In genomic region chr9:41600778-41601177, GRCm38 (mm10) we compare ENCODE assay signal across 11 mouse cellular contexts.
A peak's percentile ranks its signal among the peaks of the same experiment; 100 is the strongest.
DNase-seq lines count a peak whose midpoint lies in the region; ATAC-seq and TF ChIP-seq lines count a peak whose summit lies in the region.
"Had no signal": no experiment of that assay in that cellular context is flagged by ENCODE, and none has a peak within 500 bp of the region (broad histone marks: within the 10 kb centered on the region; RNA-seq: fewer than 3 reads in every experiment).

No protein-coding gene starts in this region.

- no peaks in the 10 kb centered on the region for H3K9me3 ChIP-seq in embryonic facial prominence, embryonic 15.5 days (replicated peaks)
- H3K9me3 ChIP-seq in hindbrain, embryonic 14.5 days (ENCODE audit: control insufficient read depth, low read length): no peaks in the 10 kb centered on the region
- no peaks in the 10 kb centered on the region for H3K9me3 ChIP-seq in neural tube, embryonic 14.5 days (ENCODE audit: control insufficient read depth, low read length)
- H3K9me3 ChIP-seq in liver, embryonic 12.5 days (replicated peaks): no peaks in the 10 kb centered on the region

- no peak for ATAC-seq in embryonic facial prominence, embryonic 15.5 days (ENCODE audit: insufficient number of reproducible peaks, low FRiP score, low TSS enrichment, low read depth)
- peak; percentile 56 for ATAC-seq in hindbrain, embryonic 14.5 days (ENCODE audit: low FRiP score)
- ATAC-seq in neural tube, embryonic 14.5 days (ENCODE audit: low read depth): peak; percentile 65; the same call in 1 of the 2 replicates
- no peak for ATAC-seq in liver, embryonic 12.5 days
- ATAC-seq in activated CD4-positive, CD25-positive, alpha-beta regulatory T cell, adult 4 months: no peak

- peak in 1 of 2 experiments; percentile 41 for DNase-seq in layer of hippocampus, adult 2 months (ENCODE audit: low spot score in 2 of 2)
- DNase-seq in layer of hippocampus, adult 11-12 months (ENCODE audit: low spot score): no peak
- DNase-seq in hindbrain, embryonic 14.5 days (ENCODE audit: low spot score): peak; percentile 29
- no peak for DNase-seq in kidney, adult 18-20 months
- DNase-seq: kidney, adult 11 months had no signal

- peak overlapping the region; percentile 67; the same call in 1 of the 2 replicates for H3K27ac ChIP-seq in layer of hippocampus, adult 2 months
- 0 out of 2 replicates have a peak overlapping the region, but pooled peaks have one; percentile 2 for H3K27ac ChIP-seq in embryonic facial prominence, embryonic 15.5 days (replicated peaks)
- peak overlapping the region; percentile 39 for H3K27ac ChIP-seq in hindbrain, embryonic 14.5 days
- H3K27ac ChIP-seq in neural tube, embryonic 14.5 days (ENCODE audit: low read depth, low read length): no peak overlapping the region
- H3K27ac ChIP-seq in liver, embryonic 12.5 days: no peak overlapping the region
- H3K27ac ChIP-seq: macrophage had no signal

- H3K27me3 ChIP-seq in embryonic facial prominence, embryonic 15.5 days: no peaks in the 10 kb centered on the region
- no peaks in the 10 kb centered on the region for H3K27me3 ChIP-seq in hindbrain, embryonic 14.5 days (ENCODE audit: control insufficient read depth, insufficient read depth, low read length)
- H3K27me3 ChIP-seq in neural tube, embryonic 14.5 days (ENCODE audit: control insufficient read depth, insufficient read depth, low read length): no peaks in the 10 kb centered on the region
- H3K27me3 ChIP-seq in liver, embryonic 12.5 days (replicated peaks): no peaks in the 10 kb centered on the region

- WGBS in embryonic facial prominence, embryonic 15.5 days: 41% methylated on average over 3 of the region's 3 CpGs
- 11% methylated on average over 3 of the region's 3 CpGs for WGBS in hindbrain, embryonic 14.5 days
- WGBS in neural tube, embryonic 14.5 days: 19% methylated on average over 3 of the region's 3 CpGs
- 38% methylated on average over 3 of the region's 3 CpGs for WGBS in liver, embryonic 12.5 days (ENCODE audit: insufficient replicate concordance)

- peak; percentile 21; the same call in 1 of the 2 replicates for TF ChIP-seq CTCF in layer of hippocampus, adult 2 months (conservative IDR thresholded peaks at IDR 0.05)

- no peak overlapping the region for H3K9ac ChIP-seq in embryonic facial prominence, embryonic 15.5 days
- 0 out of 2 replicates have a peak overlapping the region, but pooled peaks have one; percentile 8 for H3K9ac ChIP-seq in hindbrain, embryonic 14.5 days
- no peak overlapping the region for H3K9ac ChIP-seq in neural tube, embryonic 14.5 days (replicated peaks; ENCODE audit: low read depth, low read length)
- H3K9ac ChIP-seq in liver, embryonic 12.5 days: no peak overlapping the region

- no peaks in the 10 kb centered on the region for H3K36me3 ChIP-seq in embryonic facial prominence, embryonic 15.5 days
- H3K36me3 ChIP-seq in hindbrain, embryonic 14.5 days (replicated peaks; ENCODE audit: control insufficient read depth, insufficient read depth): peaks cover 3% of the 10 kb centered on the region; the same call in 1 of the 2 replicates
- no peaks in the 10 kb centered on the region for H3K36me3 ChIP-seq in neural tube, embryonic 14.5 days (ENCODE audit: control insufficient read depth, insufficient read depth, low read length)
- H3K36me3 ChIP-seq in liver, embryonic 12.5 days: no peaks in the 10 kb centered on the region

- H3K4me2 ChIP-seq in embryonic facial prominence, embryonic 15.5 days (replicated peaks): no peak overlapping the region
- H3K4me2 ChIP-seq in hindbrain, embryonic 14.5 days (replicated peaks): no peak overlapping the region
- no peak overlapping the region for H3K4me2 ChIP-seq in neural tube, embryonic 14.5 days (ENCODE audit: low read depth, low read length)
- H3K4me2 ChIP-seq in liver, embryonic 12.5 days: no peak overlapping the region
- H3K4me2 ChIP-seq: liver, embryonic 11.5 days had no signal

- H3K4me3 ChIP-seq in layer of hippocampus, adult 2 months: no peak overlapping the region
- H3K4me3 ChIP-seq in embryonic facial prominence, embryonic 15.5 days (replicated peaks): no peak overlapping the region
- H3K4me3 ChIP-seq in hindbrain, embryonic 14.5 days (replicated peaks; ENCODE audit: low read length): no peak overlapping the region
- no peak overlapping the region for H3K4me3 ChIP-seq in neural tube, embryonic 14.5 days (ENCODE audit: low read depth, low read length)
- H3K4me3 ChIP-seq in liver, embryonic 12.5 days: no peak overlapping the region

- H3K4me1 ChIP-seq in embryonic facial prominence, embryonic 15.5 days: peaks cover 30% of the 10 kb centered on the region; the same call in 1 of the 2 replicates
- peaks cover 51% of the 10 kb centered on the region for H3K4me1 ChIP-seq in hindbrain, embryonic 14.5 days (replicated peaks; ENCODE audit: control insufficient read depth, insufficient read depth, low read length)
- H3K4me1 ChIP-seq in neural tube, embryonic 14.5 days (ENCODE audit: control insufficient read depth, insufficient read depth, low read length): peaks cover 6% of the 10 kb centered on the region
- H3K4me1 ChIP-seq in liver, embryonic 12.5 days: no peaks in the 10 kb centered on the region

Comparison
In these comparisons a context has a peak if more than half of its experiments do, and no peak if none do; other contexts are left out.
1. H3K27ac ChIP-seq: peak in layer of hippocampus, adult 2 months (single experiment), embryonic facial prominence, embryonic 15.5 days (single experiment) and hindbrain, embryonic 14.5 days (single experiment); none in neural tube, embryonic 14.5 days (single experiment) and liver, embryonic 12.5 days (single experiment).
2. ATAC-seq: peak in hindbrain, embryonic 14.5 days (single experiment) and neural tube, embryonic 14.5 days (single experiment); none in embryonic facial prominence, embryonic 15.5 days (single experiment), liver, embryonic 12.5 days (single experiment) and activated CD4-positive, CD25-positive, alpha-beta regulatory T cell, adult 4 months (single experiment).